Mouse (Mus musculus): ENCODE data around the gene Tlx1.
A peak's percentile ranks its signal among the peaks of the same experiment; 100 is the strongest.

Tlx1 gene

DNA sequence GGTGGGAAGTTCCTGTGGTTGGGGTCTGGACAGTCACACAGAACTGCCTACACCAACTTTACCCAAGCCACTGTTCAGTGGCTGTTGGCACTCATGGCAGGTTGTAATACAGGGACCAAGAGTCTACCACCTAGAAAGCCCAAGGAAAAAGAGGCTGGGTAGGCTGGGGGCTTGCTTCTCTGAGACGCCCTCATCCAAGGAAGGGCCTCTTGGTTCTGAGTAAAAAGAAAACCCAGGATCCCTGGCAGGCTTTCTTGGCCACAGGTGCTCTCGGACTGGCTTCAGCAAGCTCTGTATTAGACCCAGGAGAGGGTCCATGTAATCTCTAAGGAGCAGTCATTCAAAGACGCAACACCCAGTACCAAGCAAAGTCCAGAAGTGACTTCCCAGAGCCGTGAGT, 7.7 kb downstream of the Tlx1 start:
- no peak for DNase-seq (ENCODE audit: low spot score)

DNA sequence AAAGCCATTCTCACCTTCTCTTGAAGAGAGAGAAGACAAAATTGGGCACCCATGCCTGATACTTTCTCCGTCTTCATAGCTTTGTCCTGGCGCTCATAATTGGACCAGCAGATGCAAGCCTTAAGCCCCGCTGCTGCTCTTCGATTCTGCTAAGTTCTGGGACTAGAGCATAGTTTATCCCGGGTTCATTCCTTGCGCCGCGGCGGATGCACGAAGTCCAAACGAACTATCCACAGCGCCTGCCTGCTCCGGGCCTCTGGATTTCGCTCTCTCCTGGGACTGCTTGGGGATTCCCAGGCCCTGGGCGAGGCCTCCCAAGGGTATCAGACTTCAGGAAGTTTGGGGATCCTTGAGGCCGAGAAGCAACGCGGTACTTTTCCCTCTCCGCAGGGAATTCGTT, 8.4 kb downstream of the Tlx1 start:
- no peak for DNase-seq (ENCODE audit: low spot score)

DNA sequence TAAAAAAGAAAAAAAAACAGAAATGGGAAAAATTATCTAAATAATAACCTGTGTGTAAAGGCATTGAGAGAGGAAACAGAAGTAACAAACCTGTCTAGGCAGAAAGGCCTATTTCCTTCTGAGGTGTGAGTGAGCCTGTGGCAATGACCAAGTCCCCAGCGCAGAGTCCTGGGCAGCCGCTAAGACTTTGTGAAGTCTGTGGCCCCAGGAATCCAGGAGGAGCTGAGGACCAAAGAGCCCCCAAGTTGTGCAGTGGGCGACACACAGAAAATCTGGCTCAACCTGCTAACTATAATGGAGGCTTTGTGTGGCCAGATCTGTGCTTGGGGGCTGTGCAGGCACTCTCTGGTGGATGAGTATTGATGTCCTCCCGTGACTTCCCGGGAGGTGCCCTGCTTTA, 9.0 kb downstream of the Tlx1 start:
- no peak for DNase-seq (ENCODE audit: low spot score)

DNA sequence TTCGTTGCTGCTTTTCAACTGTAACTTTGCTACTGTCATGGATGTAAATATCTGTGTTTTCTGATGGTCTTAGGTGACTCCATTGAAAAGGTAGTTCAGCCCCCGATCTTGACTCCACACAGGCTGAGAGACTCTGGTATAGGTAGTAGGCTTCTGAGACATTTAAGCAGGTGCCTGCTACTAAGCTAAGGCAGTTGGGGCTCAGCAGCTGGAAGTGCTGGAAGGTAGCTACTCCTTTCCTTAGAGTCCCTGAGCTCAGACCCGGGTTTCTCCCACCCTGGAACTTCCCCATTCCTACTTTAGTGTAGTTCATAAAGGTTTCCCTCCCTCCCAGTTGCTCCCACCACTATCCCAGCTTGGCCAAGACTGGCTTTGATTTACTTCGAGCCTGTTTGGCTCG, 9.5 kb downstream of the Tlx1 start:
- no peak for DNase-seq (ENCODE audit: low spot score)

GRCm38 (mm10) chr19:45160523-45160922, 10.0 kb downstream of the Tlx1 start:
- DNase-seq (ENCODE audit: low spot score), result no peak

DNA sequence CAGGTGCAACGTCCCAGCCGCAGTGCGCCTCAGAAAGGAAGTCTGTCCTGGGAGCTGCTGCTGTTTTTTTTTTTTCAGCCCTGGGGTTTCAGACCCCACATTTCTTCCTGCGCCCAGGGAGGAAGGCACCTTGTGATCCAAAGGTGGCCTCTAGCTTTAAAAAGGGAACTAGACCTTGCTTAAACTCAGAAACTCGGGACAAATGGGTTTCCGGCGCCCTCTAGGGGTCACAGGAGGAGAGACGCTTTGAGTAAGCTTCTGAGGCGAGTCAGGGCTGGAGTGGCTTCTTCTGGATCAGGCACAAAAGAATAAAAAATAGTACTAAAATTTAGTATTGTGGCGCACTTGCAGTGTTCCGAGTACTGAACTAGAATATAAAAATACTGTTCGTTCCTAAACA, 10.6 kb downstream of the Tlx1 start:
- DNase-seq (ENCODE audit: low spot score), result peak; percentile 88

DNA sequence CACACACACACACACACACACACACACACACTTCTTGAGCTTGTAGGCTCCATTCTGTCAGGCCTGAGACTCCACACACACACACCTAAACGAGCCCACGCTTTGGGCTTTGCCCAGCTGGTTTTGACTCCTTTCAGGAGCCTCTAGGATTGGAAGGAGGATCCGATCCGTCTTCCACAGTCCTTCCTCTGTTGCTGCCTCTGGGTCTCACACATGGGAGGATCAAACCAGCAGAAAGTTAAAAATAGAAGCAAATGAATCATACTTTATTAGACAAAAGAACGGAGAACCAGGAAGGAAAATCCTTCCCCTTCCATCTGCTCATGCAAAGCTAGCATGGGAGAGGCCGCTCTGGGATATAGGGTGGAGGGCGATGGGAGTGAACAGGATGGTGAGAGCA, 11.7 kb downstream of the Tlx1 start:
- DNase-seq (ENCODE audit: low spot score), result no peak

GRCm38 (mm10) chr19:45162871-45163270, 12.4 kb downstream of the Tlx1 start:
- no peak for DNase-seq (ENCODE audit: low spot score)

- DNase-seq (ENCODE audit: low spot score), result no peak
These were observed 20.0 kb downstream of the Tlx1 start for GRCm38 (mm10) chr19:45170451-45170850.

DNA sequence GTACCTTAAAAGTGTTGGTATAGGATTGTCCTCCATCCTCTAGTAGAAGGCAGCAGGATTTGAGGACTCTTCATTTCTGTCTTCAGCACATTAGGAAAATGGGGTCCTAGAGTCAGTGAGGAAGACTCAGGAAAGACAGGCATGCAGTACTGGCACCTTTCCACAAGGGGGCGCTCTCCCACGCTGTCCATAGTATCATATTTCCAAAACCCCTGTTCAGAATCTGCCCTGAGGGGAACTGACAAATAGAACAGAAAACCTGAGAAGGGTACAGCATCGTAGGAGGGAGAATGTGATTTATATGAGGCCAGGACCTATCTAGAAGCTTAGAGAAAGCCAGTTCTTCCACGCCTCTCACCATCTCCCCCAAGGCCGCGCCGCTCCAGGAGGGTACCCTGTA, 24.3 kb downstream of the Tlx1 start:
- peak; percentile 61 for DNase-seq (ENCODE audit: low spot score)

- no peak for DNase-seq (ENCODE audit: low spot score)
These were observed 25.8 kb downstream of the Tlx1 start for GRCm38 (mm10) chr19:45176269-45176668.

DNA sequence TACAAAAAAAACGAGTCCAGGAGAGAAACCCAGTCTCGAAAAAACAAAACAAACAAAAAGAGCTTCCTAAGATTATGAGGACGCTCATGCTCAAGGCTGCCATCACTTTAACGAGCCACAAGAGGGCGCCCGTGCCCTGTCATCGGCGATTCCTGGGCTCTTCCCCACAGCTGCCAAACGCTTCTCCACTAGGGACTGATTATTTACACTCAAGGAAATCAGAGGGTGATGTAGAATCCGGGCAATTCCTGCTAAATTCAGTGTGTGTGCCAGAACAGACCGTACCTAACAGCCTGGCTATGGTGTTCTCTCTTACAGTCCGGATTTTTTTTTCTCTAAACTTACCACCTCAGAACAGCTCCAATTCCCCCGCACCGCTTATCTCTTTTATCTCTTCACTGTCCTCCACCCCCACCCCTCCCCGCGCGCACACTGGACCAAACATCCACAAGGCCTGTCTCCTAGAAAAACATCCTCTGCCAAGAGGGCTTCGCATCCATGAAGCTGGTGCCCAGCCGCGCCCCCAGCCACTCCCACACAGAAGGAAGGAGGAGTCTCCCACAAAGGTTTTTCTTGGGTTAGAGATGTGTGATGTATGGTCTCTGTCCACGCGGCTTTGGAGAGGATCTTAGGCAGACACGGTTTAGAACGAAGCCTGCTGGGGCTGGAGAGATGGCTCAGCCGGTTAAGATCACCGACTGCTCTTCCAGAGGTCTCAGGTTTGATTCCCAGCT, 26.7 kb downstream of the Tlx1 start:
- DNase-seq (ENCODE audit: low spot score), result peak; percentile 89

- DNase-seq (ENCODE audit: low spot score), result no peak
These were observed 29.0 kb downstream of the Tlx1 start for GRCm38 (mm10) chr19:45179451-45179850.

GRCm38 (mm10) chr19:45180447-45180846, 30.0 kb downstream of the Tlx1 start:
- DNase-seq (ENCODE audit: low spot score), result no peak

DNA sequence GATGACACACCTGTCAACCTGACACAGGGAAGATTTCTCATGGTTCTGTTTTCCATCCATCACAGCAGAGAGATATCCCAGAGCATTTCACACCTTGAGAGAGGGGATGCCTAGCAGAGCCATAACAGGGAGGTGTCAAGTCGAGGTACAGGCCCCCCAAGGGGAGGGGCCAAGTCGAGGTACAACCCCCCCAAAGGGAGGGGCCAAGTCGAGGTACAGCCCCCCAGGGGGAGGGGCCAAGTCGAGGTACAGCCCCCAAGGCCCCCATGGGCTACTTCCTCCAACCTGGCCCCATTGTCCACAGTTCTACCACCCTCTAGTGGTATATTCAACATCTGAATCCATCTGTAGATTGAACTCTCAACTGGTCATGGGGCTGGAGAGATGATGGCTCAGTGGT, 44.2 kb downstream of the Tlx1 start:
- no peak for DNase-seq (ENCODE audit: low spot score)

- DNase-seq (ENCODE audit: low spot score), result no peak
These were observed 46.5 kb downstream of the Tlx1 start for GRCm38 (mm10) chr19:45196967-45197366.

DNA sequence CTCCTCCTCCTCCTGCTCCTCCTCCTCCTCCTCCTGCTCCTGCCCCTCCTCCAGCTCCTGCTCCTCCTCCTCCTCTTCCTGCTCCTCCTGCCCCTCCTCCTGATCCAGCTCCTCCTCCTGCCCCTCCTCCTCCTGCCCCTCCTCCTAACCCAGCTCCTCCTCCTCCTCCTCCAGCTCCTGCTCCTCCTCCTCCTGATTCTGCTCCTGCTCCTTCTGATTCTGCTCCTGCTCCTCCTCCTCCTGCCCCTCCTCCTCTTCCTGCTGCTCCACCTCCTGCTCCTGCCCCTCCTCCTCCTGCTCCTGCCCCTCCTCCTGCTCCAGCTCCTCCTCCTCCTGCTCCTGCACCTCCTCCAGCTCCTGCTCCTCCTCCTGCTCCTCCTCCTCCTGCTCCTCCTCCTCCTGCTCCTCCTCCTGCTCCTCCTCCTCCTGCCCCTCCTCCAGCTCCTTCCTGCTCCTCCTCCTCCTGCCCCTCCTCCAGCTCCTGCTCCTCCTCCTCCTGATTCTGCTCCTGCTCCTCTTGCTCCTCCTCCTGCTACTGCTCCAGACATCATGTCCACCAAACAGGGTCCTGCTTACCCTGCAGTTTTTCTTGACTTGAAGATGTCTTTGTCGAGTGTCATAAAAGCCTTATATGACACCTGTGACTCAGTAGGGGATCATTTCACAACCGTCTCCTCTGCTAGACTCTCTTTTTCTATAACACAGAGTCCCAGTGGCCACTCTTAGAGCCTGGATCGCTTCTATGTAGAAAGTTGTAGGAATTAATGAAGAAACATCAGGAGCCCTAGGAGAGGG, 55.0 kb downstream of the Tlx1 start:
- DNase-seq (ENCODE audit: low spot score), result no peak

Measured in retina, embryonic 14.5 days (tissue).